Mouse (Mus musculus): ENCODE data around the gene B3gnt2.

- TF ChIP-seq POLR2A (IDR thresholded peaks at IDR 0.05; ENCODE audit: control insufficient read depth, extremely low read depth, insufficient read depth, low read length, poor library complexity) (no peak), CTCF (IDR thresholded peaks at IDR 0.05; ENCODE audit: borderline replicate concordance, control insufficient read depth, extremely low read depth, insufficient read depth, low read length, poor library complexity) (no peak)
These were observed 8.3 kb downstream of the B3gnt2 start for GRCm38 (mm10) chr11:22852510-22852909.

Data from thymus, adult 2 months (tissue).